Mouse (Mus musculus) fat pad, adult 2 months (tissue): ENCODE results near the gene Cpn2.

Source experiments
- DNase-seq: peaks from one replicate; pipeline ENCODE4 v3.0.0-alpha.2; 2011; ENCODE audit warnings: low read depth, low spot score; ENCODE audit errors: extremely low read depth

The Cpn2 gene

GRCm38 (mm10) chr16:30241623-30242022 is 25.7 kb downstream of the Cpn2 start:
- no peak for DNase-seq

DNA sequence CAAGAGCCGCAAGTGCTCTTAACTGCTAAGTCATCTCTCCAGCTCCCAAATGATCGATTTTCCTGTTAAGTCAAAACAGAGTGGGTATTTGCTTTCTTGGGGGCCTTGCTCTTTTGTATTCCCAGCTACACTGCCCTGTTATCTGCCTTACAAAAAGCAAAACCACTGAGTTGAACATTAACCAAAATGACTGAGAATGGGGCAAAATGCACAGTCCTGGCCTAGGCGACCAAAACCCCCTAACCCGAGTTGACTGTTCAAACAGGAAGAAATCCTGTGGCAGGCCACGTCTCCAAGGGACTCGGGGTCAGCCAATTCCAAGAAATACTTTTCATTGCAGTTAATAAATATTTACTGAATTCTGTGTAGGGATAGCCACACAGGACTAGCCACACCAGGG is 28.5 kb downstream of the Cpn2 start:
- DNase-seq, result no peak

- DNase-seq, result no peak
Measured at GRCm38 (mm10) chr16:30236091-30236699, 31.1 kb downstream of the Cpn2 start.

DNA sequence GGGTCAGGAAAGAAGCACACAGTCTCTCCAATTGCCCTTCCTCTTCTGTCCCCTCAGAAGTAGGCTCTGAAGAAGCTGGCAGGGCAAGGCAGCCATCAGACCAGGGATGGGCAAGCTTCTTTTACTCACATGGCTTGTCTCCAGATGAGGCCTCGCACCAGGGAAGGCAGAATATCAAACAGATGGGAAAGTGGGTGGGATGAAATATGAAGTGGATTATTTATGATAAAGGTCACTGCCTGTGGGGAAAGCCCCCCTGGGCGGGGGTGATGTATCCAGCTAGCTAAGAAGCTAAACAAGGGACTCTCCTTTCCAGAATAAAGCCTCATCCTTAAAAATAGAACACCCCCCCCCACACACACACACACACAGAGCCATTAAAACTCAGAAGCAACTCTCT is 31.7 kb downstream of the Cpn2 start:
- DNase-seq, result no peak

DNA sequence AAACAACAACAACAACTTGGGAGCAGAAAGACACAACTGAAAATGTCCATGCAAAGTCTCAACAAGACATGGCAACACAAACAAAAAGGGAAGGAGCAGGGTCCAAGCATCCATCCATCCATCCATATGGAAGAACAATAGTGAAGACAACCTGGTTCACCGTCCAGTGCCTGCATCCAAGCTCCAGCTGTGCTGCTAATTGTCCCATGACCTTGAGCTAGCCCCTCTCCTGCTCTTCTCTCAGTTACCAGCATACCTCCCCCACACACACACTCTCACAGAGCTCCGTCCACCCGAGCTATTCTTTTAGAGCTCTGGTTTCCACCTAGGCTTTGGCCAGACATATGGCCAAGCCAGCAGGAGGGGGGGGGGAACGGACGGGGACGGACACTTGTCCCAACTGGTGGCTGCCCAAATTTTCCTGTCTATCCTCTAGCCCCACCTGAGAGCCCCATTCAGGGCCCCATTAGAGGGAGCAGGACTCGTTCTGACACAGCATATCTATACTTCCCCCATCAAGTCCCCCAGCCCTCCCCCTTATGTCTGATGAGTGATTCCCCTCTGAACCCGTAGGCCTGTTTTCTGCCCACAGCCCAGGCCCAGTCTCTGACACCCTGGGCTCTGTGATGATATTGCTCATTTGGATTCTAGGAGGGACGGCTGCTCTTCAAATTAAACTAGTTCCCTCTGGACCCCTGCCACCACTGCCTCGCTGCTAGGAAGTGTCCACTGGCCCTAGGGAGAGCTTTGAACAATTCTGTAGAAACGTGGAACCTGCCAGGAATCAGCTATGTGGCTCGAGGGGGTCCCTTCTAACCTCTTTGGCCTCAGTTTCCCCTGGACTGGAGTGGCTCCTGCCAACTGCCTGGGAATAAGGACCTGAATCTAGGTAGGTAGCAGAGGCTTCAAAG is 32.4 kb downstream of the Cpn2 start:
- DNase-seq, result no peak

GRCm38 (mm10) chr16:30234077-30234476 is 33.2 kb downstream of the Cpn2 start:
- DNase-seq, result no peak

- DNase-seq, result peak; percentile 37
Measured at GRCm38 (mm10) chr16:30231882-30232604, 35.3 kb downstream of the Cpn2 start.

DNA sequence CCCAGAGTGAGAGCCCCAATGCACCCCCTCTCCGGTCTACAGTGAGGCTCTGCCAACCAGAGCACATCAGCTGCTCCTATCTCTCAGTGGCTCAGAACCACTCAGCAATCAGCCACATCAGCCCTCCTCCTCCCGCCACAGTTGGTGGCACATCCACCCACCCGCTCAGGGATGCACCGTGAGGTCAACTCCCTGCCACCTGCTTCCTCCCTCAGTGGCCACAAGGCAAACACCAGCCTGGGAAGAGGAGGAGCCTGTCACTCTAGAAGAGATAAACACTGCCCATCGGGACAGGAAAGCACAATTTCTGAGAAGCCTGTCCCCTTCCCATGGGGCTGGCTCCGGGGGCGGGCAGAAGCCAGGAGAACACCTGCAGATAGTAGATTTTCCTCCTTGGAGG is 39.9 kb downstream of the Cpn2 start:
- no peak for DNase-seq

GRCm38 (mm10) chr16:30221161-30221782 is 46.0 kb downstream of the Cpn2 start:
- no peak for DNase-seq

DNA sequence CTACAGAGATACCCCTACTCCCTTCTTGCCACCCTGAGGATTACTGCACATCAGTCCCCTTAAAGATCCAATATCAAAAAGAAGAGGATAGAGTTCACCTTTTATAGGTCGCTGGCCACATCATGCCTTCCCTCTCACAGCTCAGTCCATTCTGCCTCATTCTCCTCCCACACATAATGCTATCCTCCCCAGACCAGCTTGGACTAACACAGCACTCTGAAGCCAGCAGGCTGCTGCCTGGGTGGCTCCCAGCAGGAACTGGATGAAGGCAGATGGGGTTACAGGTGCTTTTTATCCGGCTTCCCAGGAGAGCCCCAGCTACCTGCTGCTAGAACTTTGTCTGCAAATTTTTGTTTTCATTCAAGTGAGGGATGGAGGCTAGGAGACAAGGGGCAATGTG is 51.5 kb downstream of the Cpn2 start:
- no peak for DNase-seq

GRCm38 (mm10) chr16:30213644-30214043 is 53.7 kb downstream of the Cpn2 start:
- no peak for DNase-seq

DNA sequence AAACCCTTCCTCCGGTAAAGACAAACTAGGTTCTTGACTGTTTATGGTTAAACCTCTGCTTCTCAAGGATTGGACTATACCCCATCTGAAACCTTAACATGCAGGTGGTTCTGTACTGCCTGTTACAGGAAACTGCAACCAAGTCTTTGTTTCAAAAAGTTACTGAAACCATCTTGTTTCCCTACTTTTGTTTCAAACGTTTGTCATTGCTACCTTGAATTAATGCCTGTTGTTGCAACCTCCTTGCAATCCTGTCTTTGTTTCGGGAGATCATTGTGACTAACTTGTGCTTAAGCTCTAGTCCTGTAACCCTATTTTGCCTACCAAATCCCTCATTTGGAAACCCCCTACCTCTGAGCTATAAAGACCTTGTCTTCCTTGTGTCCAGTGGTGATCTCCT is 55.3 kb downstream of the Cpn2 start:
- no peak for DNase-seq

GRCm38 (mm10) chr16:30209264-30209663 is 58.0 kb downstream of the Cpn2 start:
- DNase-seq, result no peak

GRCm38 (mm10) chr16:30207991-30208390 is 59.3 kb downstream of the Cpn2 start:
- DNase-seq, result no peak

DNA sequence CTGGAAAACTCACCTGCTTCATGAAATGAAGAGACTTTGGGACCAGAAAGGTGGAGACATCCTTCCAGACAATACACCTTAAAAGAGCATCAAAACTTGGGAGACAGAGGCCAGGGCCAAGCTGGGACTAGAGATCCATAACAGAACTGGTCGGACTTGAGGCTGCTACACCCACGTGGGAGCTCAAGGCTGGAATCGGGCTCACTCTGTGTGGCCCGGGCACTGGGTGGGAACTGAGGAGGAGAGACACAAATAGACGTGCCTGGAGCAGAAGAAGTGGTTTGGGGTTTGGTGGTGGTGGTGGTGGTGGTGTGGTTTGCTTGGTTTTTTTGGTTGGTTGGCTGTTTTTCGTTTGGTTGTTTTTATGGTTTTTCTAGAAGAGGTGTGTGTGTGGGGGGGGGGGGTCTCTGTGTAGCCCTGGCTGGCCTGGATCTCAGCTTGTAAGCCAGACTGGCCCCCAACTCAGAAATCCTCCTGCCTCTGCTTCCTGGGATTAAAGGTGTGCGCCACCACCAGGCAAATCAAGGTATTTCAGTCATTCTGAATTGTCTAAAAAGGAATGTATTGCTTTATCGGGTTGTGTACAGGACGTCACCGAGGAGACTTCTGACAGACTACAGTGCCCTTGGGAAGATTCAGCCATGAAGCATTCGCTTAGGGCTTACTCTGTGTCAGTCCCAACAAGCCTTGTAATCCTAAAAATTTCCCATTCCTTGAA is 60.0 kb downstream of the Cpn2 start:
- no peak for DNase-seq
